Mouse (Mus musculus) limb, embryonic 14.5 days (tissue): ENCODE measurements at regions not wholly inside any gene's neighbourhood (a gene's known extent, or its start where the extent isn't known, plus 50 kb on each side); places are given as distances from the start of the nearest gene placed in this dataset.

Experiments
- ATAC-seq: fragments of 200-750 bp; cut with Nextera tagmentation; 2 replicates; pipeline ENCODE4 v1.8.0; 2017; ENCODE audit warnings: low read depth, moderate number of reproducible peaks, moderate TSS enrichment; ENCODE audit not compliant: low FRiP score
- DNase-seq: peaks from one replicate; pipeline ENCODE4 v3.0.0-alpha.2; 2015; ENCODE audit warnings: low spot score
- H3K27ac ChIP-seq: fragments of 300-500 bp; sonication (generic); replicated peaks from 2 replicates; pipeline ENCODE4 v1.5.1; 2014; ENCODE audit warnings: low read depth, mild to moderate bottlenecking, low read length, moderate library complexity, mixed read lengths
- H3K27me3 ChIP-seq: fragments of 300-500 bp; sonication (generic); 2 replicates; pipeline ENCODE4 v1.6.1; 2014; ENCODE audit warnings: low read length, mixed read lengths; ENCODE audit not compliant: control insufficient read depth, insufficient read depth
- H3K36me3 ChIP-seq: fragments of 300-500 bp; sonication (generic); 2 replicates; pipeline ENCODE4 v1.6.1; 2014; ENCODE audit warnings: mild to moderate bottlenecking, low read length, moderate library complexity, mixed read lengths; ENCODE audit not compliant: control insufficient read depth, insufficient read depth
- H3K4me1 ChIP-seq: fragments of 300-500 bp; sonication (generic); 2 replicates; pipeline ENCODE4 v1.6.1; 2014; ENCODE audit warnings: antibody characterized with exemption, low read length, mixed read lengths; ENCODE audit not compliant: control insufficient read depth, insufficient read depth
- H3K4me2 ChIP-seq: fragments of 300-500 bp; sonication (generic); replicated peaks from 2 replicates; pipeline ENCODE4 v1.6.1; 2014; ENCODE audit warnings: low read depth, mild to moderate bottlenecking, low read length, moderate library complexity; ENCODE audit not compliant: severe bottlenecking
- H3K4me3 ChIP-seq: fragments of 300-500 bp; sonication (generic); replicated peaks from 2 replicates; pipeline ENCODE4 v1.5.1; 2014; ENCODE audit warnings: low read length
- H3K9ac ChIP-seq: fragments of 300-500 bp; sonication (generic); 2 replicates; pipeline ENCODE4 v1.6.1; 2014; ENCODE audit warnings: mild to moderate bottlenecking, low read depth, low read length, moderate library complexity; ENCODE audit not compliant: severe bottlenecking
- H3K9me3 ChIP-seq: fragments of 300-500 bp; sonication (generic); 2 replicates; pipeline ENCODE4 v1.6.1; 2016; ENCODE audit warnings: low read length; ENCODE audit not compliant: control insufficient read depth
- POLR2A ChIP-seq: fragments of 200-500 bp; IDR thresholded peaks from 2 replicates; pipeline ENCODE4 v1.8.0; 2012; ENCODE audit warnings: inconsistent platforms, mild to moderate bottlenecking, moderate library complexity, borderline replicate concordance; ENCODE audit not compliant: insufficient read depth, insufficient read length; ENCODE audit errors: extremely low read depth
- WGBS: fragments of 180-500 bp; shearing (Covaris S2); extraction: QIAGEN DNeasy Blood & Tissue Kit; methylation state at CpG from one replicate; pipeline ENCODE4 v1.1.7; 2014; 5-methylcytosine and 5-hydroxymethylcytosine counted together

GRCm38 (mm10) chr17:93260366-93261205 is 61.8 kb downstream of the Adcyap1 start:
- no peaks in the 10 kb centered on the region for H3K4me1 ChIP-seq
- H3K36me3 ChIP-seq = no peaks in the 10 kb centered on the region
- DNase-seq = no peak
- ATAC-seq = no peak
- H3K4me3 ChIP-seq = no peak overlapping the region
- H3K9ac ChIP-seq = no peak overlapping the region
- no peaks in the 10 kb centered on the region for H3K27me3 ChIP-seq
- no peak overlapping the region for H3K27ac ChIP-seq
- TF ChIP-seq POLR2A = no peak
- H3K4me2 ChIP-seq = no peak overlapping the region
- 26% methylated on average over 8 of the region's 8 CpGs for WGBS
- no peaks in the 10 kb centered on the region for H3K9me3 ChIP-seq

GRCm38 (mm10) chr17:93261206-93261504 is 62.3 kb downstream of the Adcyap1 start:
- Histone ChIP-seq H3K9me3 (no peaks in the 10 kb centered on the region), H3K9ac (no peak overlapping the region), H3K27ac (no peak overlapping the region), H3K4me2 (no peak overlapping the region), H3K4me1 (no peaks in the 10 kb centered on the region), H3K27me3 (no peaks in the 10 kb centered on the region), H3K4me3 (no peak overlapping the region), H3K36me3 (no peaks in the 10 kb centered on the region)
- no peak for DNase-seq
- TF ChIP-seq POLR2A = no peak
- ATAC-seq = no peak
- WGBS = 36% methylated on average over 1 of the region's 1 CpGs

- no peaks in the 10 kb centered on the region for H3K4me1 ChIP-seq
- no peak overlapping the region for H3K4me2 ChIP-seq
- no peak overlapping the region for H3K4me3 ChIP-seq
- no peak for ATAC-seq
- no peaks in the 10 kb centered on the region for H3K27me3 ChIP-seq
- H3K9me3 ChIP-seq = no peaks in the 10 kb centered on the region
- H3K36me3 ChIP-seq = no peaks in the 10 kb centered on the region
- no peak for TF ChIP-seq POLR2A
- H3K27ac ChIP-seq = no peak overlapping the region
- no peak overlapping the region for H3K9ac ChIP-seq
- DNase-seq = no peak
- 0% methylated on average over 1 of the region's 1 CpGs for WGBS
These were observed 107.3 kb downstream of the Adcyap1 start for GRCm38 (mm10) chr17:93306121-93306520.

- Histone ChIP-seq H3K4me2 (no peak overlapping the region), H3K9ac (no peak overlapping the region), H3K4me1 (no peaks in the 10 kb centered on the region), H3K27me3 (no peaks in the 10 kb centered on the region), H3K4me3 (no peak overlapping the region), H3K27ac (no peak overlapping the region), H3K36me3 (no peaks in the 10 kb centered on the region), H3K9me3 (no peaks in the 10 kb centered on the region)
- WGBS = 51% methylated on average over 4 of the region's 4 CpGs
- ATAC-seq (no peak), DNase-seq (no peak)
- no peak for TF ChIP-seq POLR2A
These were observed 113.3 kb downstream of the Adcyap1 start for GRCm38 (mm10) chr17:93312139-93312538.

GRCm38 (mm10) chr17:93312640-93313309 is 114.0 kb downstream of the Adcyap1 start:
- 79% methylated on average over 3 of the region's 3 CpGs for WGBS
- H3K9ac ChIP-seq = no peak overlapping the region
- no peaks in the 10 kb centered on the region for H3K36me3 ChIP-seq
- DNase-seq (no peak), ATAC-seq (no peak)
- H3K4me2 ChIP-seq = no peak overlapping the region
- H3K27me3 ChIP-seq = no peaks in the 10 kb centered on the region
- no peaks in the 10 kb centered on the region for H3K4me1 ChIP-seq
- H3K4me3 ChIP-seq = no peak overlapping the region
- TF ChIP-seq POLR2A = no peak
- H3K9me3 ChIP-seq = no peaks in the 10 kb centered on the region
- no peak overlapping the region for H3K27ac ChIP-seq
